Mouse (Mus musculus) ES-E14 (cell line): Measurements from ENCODE around the gene Rbm34.

Experiments
- CHD2 ChIP-seq: IDR thresholded peaks from 2 replicates; pipeline ENCODE4 v1.6.1; 2014; ENCODE audit warnings: mild to moderate bottlenecking, low read depth, low read length, inconsistent platforms
- MAFK ChIP-seq: IDR thresholded peaks from 2 replicates; pipeline ENCODE4 v1.6.1; 2014; ENCODE audit warnings: mild to moderate bottlenecking, low read depth, low read length, inconsistent platforms; ENCODE audit not compliant: insufficient read depth
- ZC3H11A ChIP-seq: IDR thresholded peaks from 2 replicates; pipeline ENCODE4 v1.6.1; 2012; ENCODE audit warnings: low read depth, mild to moderate bottlenecking, inconsistent platforms, low read length, borderline replicate concordance
- ZNF384 ChIP-seq: IDR thresholded peaks from 2 replicates; pipeline ENCODE4 v1.6.1; 2012; ENCODE audit warnings: low read depth, low read length, inconsistent platforms

GRCm38 (mm10) chr8:126908805-126909204 lies 62.1 kb downstream of the Rbm34 start:
- TF ChIP-seq ZC3H11A (no peak), MAFK (no peak), CHD2 (no peak), ZNF384 (no peak)
